8 mouse cellular contexts compared by ENCODE assay signal in genomic region chr5:108460461-108460860, GRCm38 (mm10). TPM values are rescaled to one million over a fixed set of nuclear protein-coding genes. Genes with fewer than 3 reads are reported as not detected.
A peak's percentile ranks its signal among the peaks of the same experiment; 100 is the strongest.
DNase-seq lines count a peak whose midpoint lies in the region; ATAC-seq and TF ChIP-seq lines count a peak whose summit lies in the region.

No protein-coding gene starts in this region.

- peak overlapping the region; percentile 96 for H3K4me2 ChIP-seq in liver, embryonic 11.5 days

- H3K9me3 ChIP-seq in forebrain, embryonic 10.5 days = no peaks in the 10 kb centered on the region
- no peaks in the 10 kb centered on the region for H3K9me3 ChIP-seq in liver, embryonic 11.5 days (ENCODE audit: control insufficient read depth, low read length)

- ATAC-seq in liver, embryonic 11.5 days (replicated peaks; ENCODE audit: low FRiP score) = no peak

- peak overlapping the region; percentile 98 for H3K4me3 ChIP-seq in gastrocnemius, adult 2 months
- peak overlapping the region; percentile 89 for H3K4me3 ChIP-seq in C2C12 (ENCODE audit: insufficient read depth, poor library complexity, severe bottlenecking)
- peak overlapping the region; percentile 91 for H3K4me3 ChIP-seq in forebrain, embryonic 10.5 days
- H3K4me3 ChIP-seq in liver, embryonic 11.5 days (ENCODE audit: low read depth, low read length) = peak overlapping the region; percentile 98

- H3ac ChIP-seq in C2C12 (ENCODE audit: control insufficient read depth, insufficient read length, low read depth) = no peak overlapping the region

- DNase-seq in gastrocnemius, adult 2 months = no peak
- no peak for DNase-seq in gastrocnemius, postnatal 14 days
- no peak for DNase-seq in forebrain, embryonic 10.5 days (ENCODE audit: extremely low spot score, low spot score)
- DNase-seq in liver, embryonic 11.5 days (ENCODE audit: low spot score) = no peak
- DNase-seq in natural killer cell, adult 2 months (ENCODE audit: low spot score in 2 of 2) = no peak
- DNase-seq in layer of hippocampus, postnatal 10 days (ENCODE audit: low spot score in 2 of 2) = no peak
- DNase-seq in frontal cortex, postnatal 14 days (ENCODE audit: low spot score in 2 of 2) = no peak

- peaks cover 40% of the 10 kb centered on the region for H3K79me3 ChIP-seq in C2C12 (ENCODE audit: low read depth)

- WGBS in forebrain, embryonic 10.5 days = 38% methylated on average over 6 of the region's 6 CpGs
- 41% methylated on average over 6 of the region's 6 CpGs for WGBS in liver, embryonic 11.5 days

- intact Hi-C loops in gastrocnemius, adult 2 months (cut with DNase I) = loop anchor here (2.0 kb wide), 1 partner anchor 26 kb away; the partner anchor contains the start of gene Atp5k
- intact Hi-C loops in gastrocnemius, postnatal 14 days (cut with DNase I; ENCODE audit: low total_unique reads) = no loop called here

- H3K27me3 ChIP-seq in C2C12 (ENCODE audit: control insufficient read depth, insufficient read depth, insufficient read length) = no peaks in the 10 kb centered on the region
- H3K27me3 ChIP-seq in forebrain, embryonic 10.5 days (ENCODE audit: poor library complexity, severe bottlenecking) = peaks cover 21% of the 10 kb centered on the region
- peaks cover 4% of the 10 kb centered on the region for H3K27me3 ChIP-seq in liver, embryonic 11.5 days (replicated peaks; ENCODE audit: control insufficient read depth, insufficient read depth, low read length)

- H3K36me3 ChIP-seq in C2C12 (ENCODE audit: control insufficient read depth, insufficient read depth) = no peaks in the 10 kb centered on the region
- peaks cover 9% of the 10 kb centered on the region for H3K36me3 ChIP-seq in forebrain, embryonic 10.5 days (replicated peaks)
- no peaks in the 10 kb centered on the region for H3K36me3 ChIP-seq in liver, embryonic 11.5 days (ENCODE audit: control insufficient read depth, insufficient read depth, low read length)

- TF ChIP-seq CTCF in gastrocnemius, adult 2 months (IDR thresholded peaks at IDR 0.05) = no peak
- no peak for TF ChIP-seq CTCF in C2C12 (IDR thresholded peaks at IDR 0.05; ENCODE audit: control insufficient read depth, insufficient read depth, insufficient read length)

- H3K27ac ChIP-seq in gastrocnemius, adult 2 months = peak overlapping the region; percentile 96
- H3K27ac ChIP-seq in forebrain, embryonic 10.5 days = peak overlapping the region; percentile 97
- no peak overlapping the region for H3K27ac ChIP-seq in liver, embryonic 11.5 days (ENCODE audit: low read depth, low read length)

- H3K9ac ChIP-seq in liver, embryonic 11.5 days (ENCODE audit: low read depth, low read length) = peak overlapping the region; percentile 99; the same call in 1 of the 2 replicates

- H3K4me1 ChIP-seq in forebrain, embryonic 10.5 days = peaks cover 37% of the 10 kb centered on the region
- peaks cover 33% of the 10 kb centered on the region for H3K4me1 ChIP-seq in liver, embryonic 11.5 days (replicated peaks; ENCODE audit: control insufficient read depth, insufficient read depth, low read length)

- H3K79me2 ChIP-seq in C2C12 (ENCODE audit: control insufficient read depth, insufficient read depth) = peaks cover 43% of the 10 kb centered on the region

TF ChIP-seq in C2C12, 6 proteins besides CTCF, POLR2A, EP300 and RAD21:
- TF ChIP-seq CEBPB (IDR thresholded peaks at IDR 0.05; ENCODE audit: low read depth) (no peak), FOSL1 (IDR thresholded peaks at IDR 0.05; ENCODE audit: insufficient read depth, low read length, poor library complexity, severe bottlenecking) (no peak), USF1 (IDR thresholded peaks at IDR 0.05; ENCODE audit: low read depth) (no peak), MYOD1 (IDR thresholded peaks at IDR 0.05; ENCODE audit: control insufficient read depth, insufficient read length, low read depth) (no peak), MYOG (IDR thresholded peaks at IDR 0.05; ENCODE audit: control insufficient read depth, extremely low read depth, insufficient read length) (no peak), MAX (IDR thresholded peaks at IDR 0.05) (no peak)

RNA-seq across cellular contexts. Expression of gene Pcgf3, which starts 0.6 kb away (rescaled TPM):
- total RNA-seq in gastrocnemius, adult 2 months (2021) = 10 to 100 TPM; 34.3 to 42.6 TPM
- 10 to 100 TPM; 40.5 to 46.2 TPM for total RNA-seq in gastrocnemius, postnatal 14 days (2021)
- 14.4 TPM for polyA plus RNA-seq in C2C12 (2012; fragmentation: generic; extraction: Trizol)
- polyA plus RNA-seq in forebrain, embryonic 10.5 days (2016; fragmentation: Nextera tagmentation; extraction: Ambion mirVana) = 20.0 and 21.1 TPM in 2 replicates
- polyA plus RNA-seq in liver, embryonic 11.5 days (2014; fragmentation: Nextera tagmentation; extraction: Ambion mirVana) = 17.6 and 19.6 TPM in 2 replicates
- total RNA-seq in layer of hippocampus, postnatal 10 days (2021) = 10 to 100 TPM; 69.3 to 71.4 TPM

RNA-seq across cellular contexts. Expression of gene Mfsd7a, which starts 11.8 kb away (rescaled TPM):
- 1 to 10 TPM in 1 of 2 experiments, under 1 TPM in 1; 0.92 to 1.3 TPM for total RNA-seq in gastrocnemius, adult 2 months (2021)
- total RNA-seq in gastrocnemius, postnatal 14 days (2021) = 1 to 10 TPM; 1.3 to 1.6 TPM
- 0.25 TPM for polyA plus RNA-seq in C2C12 (2012; fragmentation: generic; extraction: Trizol)
- polyA plus RNA-seq in forebrain, embryonic 10.5 days (2016; fragmentation: Nextera tagmentation; extraction: Ambion mirVana) = 0.24 TPM in 1 of 2 replicates, not detected in the other
- 0.12 TPM in 1 of 2 replicates, not detected in the other for polyA plus RNA-seq in liver, embryonic 11.5 days (2014; fragmentation: Nextera tagmentation; extraction: Ambion mirVana)
- under 1 TPM; 0.41 to 0.80 TPM for total RNA-seq in layer of hippocampus, postnatal 10 days (2021)

RNA-seq across cellular contexts. Expression of gene Atp5k, which starts 26.2 kb away (rescaled TPM):
- 100 to 1,000 TPM; 595 to 950 TPM for total RNA-seq in gastrocnemius, adult 2 months (2021)
- total RNA-seq in gastrocnemius, postnatal 14 days (2021) = 100 to 1,000 TPM; 853 to 974 TPM
- 1,015 TPM for polyA plus RNA-seq in C2C12 (2012; fragmentation: generic; extraction: Trizol)
- polyA plus RNA-seq in forebrain, embryonic 10.5 days (2016; fragmentation: Nextera tagmentation; extraction: Ambion mirVana) = 391 and 392 TPM in 2 replicates
- polyA plus RNA-seq in liver, embryonic 11.5 days (2014; fragmentation: Nextera tagmentation; extraction: Ambion mirVana) = 419 and 473 TPM in 2 replicates
- total RNA-seq in layer of hippocampus, postnatal 10 days (2021) = 100 to 1,000 TPM; 414 to 429 TPM
